Mouse (Mus musculus) CH12.LX (cell line): ENCODE results near the gene Mettl16. TPM values are rescaled to one million over a fixed set of nuclear protein-coding genes. Genes with fewer than 3 reads are reported as not detected.
A peak's percentile ranks its signal among the peaks of the same experiment; 100 is the strongest.

Experiments used
- DNase-seq: peaks from one replicate; pipeline ENCODE4 v3.0.0-alpha.2; 2013; ENCODE audit errors: extremely low read depth
- H3K27ac ChIP-seq: 2 replicates; pipeline ENCODE4 v1.5.1; 2012; ENCODE audit warnings: low read depth, mild to moderate bottlenecking, control low read depth, moderate library complexity; ENCODE audit not compliant: insufficient read depth
- H3K27me3 ChIP-seq: replicated peaks from 2 replicates; pipeline ENCODE3; 2012; ENCODE audit warnings: inconsistent platforms
- H3K36me3 ChIP-seq, 2 experiments: replicated peaks in 1 of 2; 2 replicates each; pipeline versions ENCODE3 to v1.6.1; 2012; ENCODE audit warnings: inconsistent platforms in 1 of 2, low read length in 1 of 2, mild to moderate bottlenecking in 1 of 2, mixed read lengths in 1 of 2, moderate library complexity in 1 of 2; ENCODE audit not compliant: control insufficient read depth in 1 of 2, insufficient read depth in 1 of 2
- H3K4me1 ChIP-seq, 2 experiments: 2 replicates each; pipeline ENCODE4 v1.6.1; 2012; ENCODE audit warnings: inconsistent platforms in 1 of 2, moderate library complexity in 1 of 2; ENCODE audit not compliant: insufficient read depth in 2 of 2, control insufficient read depth in 1 of 2
- H3K4me2 ChIP-seq: 2 replicates; pipeline ENCODE4 v1.6.1; 2012; ENCODE audit warnings: low read depth, mild to moderate bottlenecking, control low read depth; ENCODE audit not compliant: poor library complexity, insufficient read depth, severe bottlenecking
- H3K4me3 ChIP-seq, 3 experiments: fragments of 150-350 bp in 1 of 3; sonication (generic) in 1 of 3; replicated peaks in 1 of 3; 2 replicates each; pipeline versions ENCODE3 to v1.5.1; 2011 to 2012; ENCODE audit warnings: low read depth in 2 of 3, low read length in 2 of 3, mild to moderate bottlenecking in 2 of 3, moderate library complexity in 2 of 3, control low read depth in 1 of 3, improper control_type of control experiment in 1 of 3, inconsistent platforms in 1 of 3, mixed read lengths in 1 of 3; ENCODE audit not compliant: poor library complexity in 1 of 3
- H3K79me2 ChIP-seq: replicated peaks from 2 replicates; pipeline ENCODE4 v1.6.1; 2012; ENCODE audit warnings: mild to moderate bottlenecking, moderate library complexity; ENCODE audit not compliant: control insufficient read depth, poor library complexity, insufficient read depth, severe bottlenecking; ENCODE audit errors: extremely low read depth
- H3K9ac ChIP-seq: 2 replicates; pipeline ENCODE4 v1.6.1; 2012; ENCODE audit warnings: low read depth, mild to moderate bottlenecking, control low read depth, moderate library complexity; ENCODE audit not compliant: insufficient read depth
- H3K9me3 ChIP-seq: replicated peaks from 2 replicates; pipeline ENCODE3; 2012; ENCODE audit warnings: low read length, inconsistent platforms, mixed read lengths
- BHLHE40 ChIP-seq: IDR thresholded peaks from 2 replicates; pipeline ENCODE4 v1.6.1; 2011; ENCODE audit warnings: mild to moderate bottlenecking, low read depth, low read length, improper control_type of control experiment
- CHD2 ChIP-seq: IDR thresholded peaks from 2 replicates; pipeline ENCODE4 v1.6.1; 2011; ENCODE audit warnings: low read length, improper control_type of control experiment
- CTCF ChIP-seq, 2 experiments: IDR thresholded peaks in 1 of 2; conservative IDR thresholded peaks in 1 of 2; 2 replicates each; pipeline ENCODE4 v1.5.1; 2011 to 2012; ENCODE audit warnings: low read depth in 2 of 2, low read length in 2 of 2, improper control_type of control experiment in 1 of 2, inconsistent platforms in 1 of 2, mild to moderate bottlenecking in 1 of 2, moderate library complexity in 1 of 2
- E2F4 ChIP-seq: IDR thresholded peaks from 2 replicates; pipeline ENCODE4 v1.6.1; 2011; ENCODE audit warnings: low read depth, low read length, improper control_type of control experiment; ENCODE audit not compliant: insufficient replicate concordance
- EP300 ChIP-seq: IDR thresholded peaks from 2 replicates; pipeline ENCODE4 v1.6.1; 2011; ENCODE audit warnings: low read length, improper control_type of control experiment
- ETS1 ChIP-seq: conservative IDR thresholded peaks from 2 replicates; pipeline ENCODE4 v1.6.1; 2012; ENCODE audit warnings: low read depth, mild to moderate bottlenecking, inconsistent platforms, low read length, improper control_type of control experiment, moderate library complexity
- HCFC1 ChIP-seq: IDR thresholded peaks from 2 replicates; pipeline ENCODE4 v1.6.1; 2012; ENCODE audit warnings: low read depth, mild to moderate bottlenecking, inconsistent platforms, low read length, improper control_type of control experiment
- IRF4 ChIP-seq: IDR thresholded peaks from 2 replicates; pipeline ENCODE4 v1.6.1; 2014; ENCODE audit warnings: low read depth, mild to moderate bottlenecking, inconsistent platforms, low read length, improper control_type of control experiment
- JUN ChIP-seq: IDR thresholded peaks from 2 replicates; pipeline ENCODE4 v1.6.1; 2011; ENCODE audit warnings: low read depth, mild to moderate bottlenecking, low read length, improper control_type of control experiment, moderate library complexity; ENCODE audit not compliant: insufficient read depth
- JUND ChIP-seq: conservative IDR thresholded peaks from 2 replicates; pipeline ENCODE4 v1.6.1; 2011; ENCODE audit warnings: low read depth, low read length, improper control_type of control experiment
- KAT2A ChIP-seq: IDR thresholded peaks from 2 replicates; pipeline ENCODE4 v1.6.1; 2012; ENCODE audit warnings: low read length, improper control_type of control experiment, inconsistent platforms; ENCODE audit not compliant: insufficient replicate concordance
- MAFK ChIP-seq: IDR thresholded peaks from 2 replicates; pipeline ENCODE4 v1.6.1; 2011; ENCODE audit warnings: low read length, improper control_type of control experiment; ENCODE audit not compliant: insufficient replicate concordance
- MAX ChIP-seq: IDR thresholded peaks from 2 replicates; pipeline ENCODE4 v1.6.1; 2011; ENCODE audit warnings: low read length, improper control_type of control experiment
- MEF2A ChIP-seq: IDR thresholded peaks from 2 replicates; pipeline ENCODE4 v1.6.1; 2014; ENCODE audit warnings: low read depth, mild to moderate bottlenecking, inconsistent platforms, low read length, improper control_type of control experiment, borderline replicate concordance
- MXI1 ChIP-seq: IDR thresholded peaks from 2 replicates; pipeline ENCODE4 v1.6.1; 2011; ENCODE audit warnings: mild to moderate bottlenecking, low read depth, low read length, improper control_type of control experiment
- NELFE ChIP-seq: IDR thresholded peaks from 2 replicates; pipeline ENCODE4 v1.6.1; 2011; ENCODE audit warnings: low read depth, low read length, improper control_type of control experiment
- PAX5 ChIP-seq: IDR thresholded peaks from 2 replicates; pipeline ENCODE4 v1.6.1; 2012; ENCODE audit warnings: low read length, inconsistent platforms, mixed read lengths
- RCOR1 ChIP-seq: conservative IDR thresholded peaks from 2 replicates; pipeline ENCODE4 v1.6.1; 2012; ENCODE audit warnings: low read depth, mild to moderate bottlenecking, inconsistent platforms, low read length, improper control_type of control experiment
- SIN3A ChIP-seq: IDR thresholded peaks from 2 replicates; pipeline ENCODE4 v1.6.1; 2012; ENCODE audit warnings: low read length, improper control_type of control experiment, inconsistent platforms
- SMC3 ChIP-seq: IDR thresholded peaks from 2 replicates; pipeline ENCODE4 v1.6.1; 2011; ENCODE audit warnings: low read depth, low read length, improper control_type of control experiment
- TBP ChIP-seq: conservative IDR thresholded peaks from 2 replicates; pipeline ENCODE4 v1.6.1; 2011; ENCODE audit warnings: low read depth, low read length, improper control_type of control experiment
- TCF12 ChIP-seq: IDR thresholded peaks from 2 replicates; pipeline ENCODE4 v1.6.1; 2014; ENCODE audit warnings: low read depth, mild to moderate bottlenecking, inconsistent platforms, low read length, improper control_type of control experiment
- USF1 ChIP-seq: IDR thresholded peaks from 2 replicates; pipeline ENCODE4 v1.6.1; 2014; ENCODE audit warnings: low read depth, mild to moderate bottlenecking, inconsistent platforms, low read length, improper control_type of control experiment
- USF2 ChIP-seq: conservative IDR thresholded peaks from 2 replicates; pipeline ENCODE4 v1.6.1; 2011; ENCODE audit warnings: low read depth, low read length, improper control_type of control experiment
- ZC3H11A ChIP-seq: IDR thresholded peaks from 2 replicates; pipeline ENCODE4 v1.6.1; 2012; ENCODE audit warnings: low read depth, mild to moderate bottlenecking, inconsistent platforms, low read length, improper control_type of control experiment
- ZKSCAN1 ChIP-seq: IDR thresholded peaks from 2 replicates; pipeline ENCODE4 v1.6.1; 2012; ENCODE audit warnings: low read depth, inconsistent platforms, low read length, improper control_type of control experiment, borderline replicate concordance
- ZMIZ1 ChIP-seq: IDR thresholded peaks from 2 replicates; pipeline ENCODE4 v1.6.1; 2012; ENCODE audit warnings: low read depth, mild to moderate bottlenecking, inconsistent platforms, low read length, improper control_type of control experiment
- dilution Hi-C: fragments of 300-500 bp; cut with MboI; formaldehyde crosslinking; loops from 2 replicates; pipeline ENCODE4 v1.14.3; 2020; ENCODE audit warnings: low sequenced_read_pairs; ENCODE audit not compliant: extremely low pct_unique_long_range_greater_than_20kb, extremely low pct_ligation_motif_present
- in situ Hi-C: fragments of 300-500 bp; cut with MboI; formaldehyde crosslinking; loops from 3 replicates; pipeline ENCODE4 v1.14.3; 2019; ENCODE audit warnings: low sequenced_read_pairs, low pct_ligation_motif_present, low pct_unique_long_range_greater_than_20kb, mixed read lengths
- polyA plus RNA-seq: library from polyadenylated mRNA; unstranded; fragments of >175 nt; gene quantifications from 2 replicates; pipeline ENCODE4 v1.2.1, GENCODE M21; 2012; ENCODE audit warnings: low read depth; ENCODE audit not compliant: insufficient read length
- total RNA-seq, 2 experiments: library from RNA; depleted of rRNA; stranded (reverse); fragments of 300-350 nt in 1 of 2; fragments of >200 nt in 1 of 2; gene quantifications; 2 replicates each; pipeline ENCODE4 v1.2.3; 2012 to 2014

Mettl16 gene
- total and polyA plus RNA-seq, 3 experiments, result 79.3 to 119 (median 80.0) TPM

- TF ChIP-seq MEF2A, result peak; percentile 44; the same call in 1 of the 2 replicates
- 0 out of 2 replicates have a peak, but pooled peaks have one; percentile 12 for TF ChIP-seq CHD2
- TF ChIP-seq BHLHE40, result peak; percentile 90
These were observed 57.8 kb downstream of the Mettl16 start (continued) for GRCm38 (mm10) chr11:74828404-74828931.

GRCm38 (mm10) chr11:74828965-74829550 is 58.4 kb downstream of the Mettl16 start:
- Histone ChIP-seq H3K79me2 (peaks cover 7% of the 10 kb centered on the region), H3K9ac (peak overlapping the region; percentile 58), H3K4me2 (peak overlapping the region; percentile 96), H3K36me3 (peaks cover 4 to 26% of the 10 kb centered on the region in 2 experiments), H3K4me1 (peaks cover 17 to 70% of the 10 kb centered on the region in 2 experiments), H3K4me3 (peak overlapping the region; percentile 43 to 68 (median 58)), H3K9me3 (no peaks in the 10 kb centered on the region), H3K27me3 (no peaks in the 10 kb centered on the region), H3K27ac (peak overlapping the region; percentile 93)
- dilution Hi-C loops (no loop called here), in situ Hi-C loops (loop anchor here (5.0 to 25.0 kb wide), 2 partner anchors 182 to 442 kb away; partner anchors contain the start of gene Cluh)
- no peak for TF ChIP-seq KAT2A
- TF ChIP-seq SIN3A, result no peak
- TF ChIP-seq JUND, result 0 out of 2 replicates have a peak, but pooled peaks have one; percentile 4
- no peak; the same call in 1 of the 2 replicates for TF ChIP-seq MXI1
- no peak for TF ChIP-seq EP300
- no peak for TF ChIP-seq NELFE
- TF ChIP-seq TCF12, result 0 out of 2 replicates have a peak, but pooled peaks have one; percentile 4
- DNase-seq, result no peak

GRCm38 (mm10) chr11:74829812-74830211 is 59.2 kb downstream of the Mettl16 start:
- H3K27me3 ChIP-seq, result no peaks in the 10 kb centered on the region
- dilution Hi-C loops, result no loop called here
- peaks cover 17 to 74% of the 10 kb centered on the region in 2 experiments for H3K4me1 ChIP-seq
- H3K79me2 ChIP-seq, result peaks cover 7% of the 10 kb centered on the region
- peak overlapping the region; percentile 58 for H3K9ac ChIP-seq
- peak overlapping the region; percentile 43 to 68 (median 58) for H3K4me3 ChIP-seq
- H3K9me3 ChIP-seq, result no peaks in the 10 kb centered on the region
- H3K36me3 ChIP-seq, result peaks cover 4 to 26% of the 10 kb centered on the region in 2 experiments
- in situ Hi-C loops, result loop anchor here (5.0 to 25.0 kb wide), 2 partner anchors 183 to 443 kb away; partner anchors contain the start of gene Cluh
- H3K4me2 ChIP-seq, result peak overlapping the region; percentile 96
- peak overlapping the region; percentile 93 for H3K27ac ChIP-seq
- peak; percentile 97 for DNase-seq
- TF ChIP-seq USF1 (no peak), IRF4 (0 out of 2 replicates have a peak, but pooled peaks have one; percentile 26), MAFK (no peak), CHD2 (no peak; the same call in 1 of the 2 replicates), ZKSCAN1 (no peak), CTCF (conservative IDR thresholded peaks at IDR 0.05 in 1 of 2, IDR thresholded peaks at IDR 0.05 in 1 of 2; ENCODE audit: low read depth in 2 of 2, low read length in 2 of 2) (no peak), ZMIZ1 (no peak; the same call in 1 of the 2 replicates), HCFC1 (no peak), MXI1 (no peak), PAX5 (no peak), EP300 (0 out of 2 replicates have a peak, but pooled peaks have one; percentile 15), NELFE (peak; percentile 10; the same call in 1 of the 2 replicates), BHLHE40 (0 out of 2 replicates have a peak, but pooled peaks have one; percentile 31), ZC3H11A (no peak), MAX (no peak), SMC3 (no peak), ETS1 (no peak; the same call in 1 of the 2 replicates), RCOR1 (no peak), TBP (peak; percentile 41; the same call in 1 of the 2 replicates), USF2 (no peak), E2F4 (no peak; the same call in 1 of the 2 replicates), JUN (no peak)
